Mouse (Mus musculus) MEL (cell line): ENCODE results near the gene Tgoln1. TPM values are rescaled to one million over a fixed set of nuclear protein-coding genes. Genes with fewer than 3 reads are reported as not detected.

ENCODE experiments used
- DNase-seq: peaks from one replicate; pipeline ENCODE4 v3.0.0; 2011; ENCODE audit warnings: low read depth, low spot score
- H3K27ac ChIP-seq: 2 replicates; pipeline ENCODE4 v1.5.1; 2012; ENCODE audit warnings: low read depth, mild to moderate bottlenecking, control low read depth, low read length, moderate library complexity; ENCODE audit not compliant: control insufficient read depth
- H3K27me3 ChIP-seq, 2 experiments: fragments of 150-350 bp in 1 of 2; sonication (generic) in 1 of 2; 2 replicates each; pipeline ENCODE4 v1.6.1; 2012; ENCODE audit warnings: low read length in 2 of 2, mild to moderate bottlenecking in 2 of 2, improper control_type of control experiment in 1 of 2, moderate library complexity in 1 of 2; ENCODE audit not compliant: insufficient read depth in 2 of 2, control insufficient read depth in 1 of 2
- H3K36me3 ChIP-seq, 2 experiments: 2 replicates each; pipeline ENCODE4 v1.6.1; 2012 to 2014; ENCODE audit warnings: low read length in 2 of 2, improper control_type of control experiment in 1 of 2, inconsistent platforms in 1 of 2, mild to moderate bottlenecking in 1 of 2; ENCODE audit not compliant: insufficient read depth in 2 of 2, control insufficient read depth in 1 of 2
- H3K4me1 ChIP-seq, 2 experiments: fragments of 150-350 bp in 1 of 2; sonication (generic) in 1 of 2; 2 replicates each; pipeline ENCODE4 v1.6.1; 2012; ENCODE audit warnings: low read length in 2 of 2, improper control_type of control experiment in 1 of 2, mild to moderate bottlenecking in 1 of 2; ENCODE audit not compliant: insufficient read depth in 2 of 2, control insufficient read depth in 1 of 2
- H3K4me3 ChIP-seq, 2 experiments: fragments of 150-350 bp in 1 of 2; sonication (generic) in 1 of 2; 2 replicates each; pipeline ENCODE4 v1.5.1; 2012; ENCODE audit warnings: low read depth in 2 of 2, low read length in 2 of 2, mild to moderate bottlenecking in 2 of 2, moderate library complexity in 2 of 2, control low read depth in 1 of 2, improper control_type of control experiment in 1 of 2; ENCODE audit not compliant: control insufficient read depth in 1 of 2, insufficient read depth in 1 of 2
- H3K79me2 ChIP-seq: 2 replicates; pipeline ENCODE4 v1.6.1; 2012; ENCODE audit warnings: mild to moderate bottlenecking, low read length, moderate library complexity; ENCODE audit not compliant: control insufficient read depth, poor library complexity, insufficient read depth
- H3K9ac ChIP-seq: 2 replicates; pipeline ENCODE4 v1.6.1; 2012; ENCODE audit warnings: low read depth, mild to moderate bottlenecking, control low read depth, low read length, moderate library complexity; ENCODE audit not compliant: control insufficient read depth, poor library complexity, severe bottlenecking
- H3K9me3 ChIP-seq: fragments of 150-350 bp; sonication (generic); replicated peaks from 2 replicates; pipeline ENCODE4 v1.6.1; 2012; ENCODE audit warnings: mild to moderate bottlenecking, low read length, improper control_type of control experiment, moderate library complexity; ENCODE audit not compliant: insufficient read depth
- BHLHE40 ChIP-seq: IDR thresholded peaks from 2 replicates; pipeline ENCODE4 v1.6.1; 2012; ENCODE audit warnings: low read depth, mild to moderate bottlenecking, inconsistent platforms, low read length, improper control_type of control experiment, borderline replicate concordance
- CTCF ChIP-seq, 3 experiments: IDR thresholded peaks in 2 of 3; conservative IDR thresholded peaks in 1 of 3; 2 replicates each; pipeline ENCODE4 v1.5.1; 2011 to 2012; ENCODE audit warnings: low read length in 3 of 3, low read depth in 2 of 3, mild to moderate bottlenecking in 2 of 3, improper control_type of control experiment in 1 of 3, inconsistent platforms in 1 of 3, mixed read lengths in 1 of 3, moderate library complexity in 1 of 3; ENCODE audit not compliant: control insufficient read depth in 1 of 3, insufficient read depth in 1 of 3, poor library complexity in 1 of 3, severe bottlenecking in 1 of 3
- E2F4 ChIP-seq: IDR thresholded peaks from 2 replicates; pipeline ENCODE4 v1.6.1; 2011; ENCODE audit warnings: low read depth, low read length, improper control_type of control experiment, borderline replicate concordance
- ELF1 ChIP-seq: IDR thresholded peaks from 2 replicates; pipeline ENCODE4 v1.6.1; 2014; ENCODE audit warnings: low read depth, mild to moderate bottlenecking, inconsistent platforms, low read length, improper control_type of control experiment, moderate library complexity
- GATA1 ChIP-seq: IDR thresholded peaks from 2 replicates; pipeline ENCODE4 v1.6.1; 2011; ENCODE audit warnings: low read depth, low read length, improper control_type of control experiment
- HCFC1 ChIP-seq: IDR thresholded peaks from 2 replicates; pipeline ENCODE4 v1.6.1; 2012; ENCODE audit warnings: low read depth, mild to moderate bottlenecking, inconsistent platforms, low read length, improper control_type of control experiment, moderate library complexity
- JUND ChIP-seq: IDR thresholded peaks from 2 replicates; pipeline ENCODE4 v1.6.1; 2011; ENCODE audit warnings: low read depth, mild to moderate bottlenecking, improper control_type of control experiment, low read length
- MAFK ChIP-seq: IDR thresholded peaks from 2 replicates; pipeline ENCODE4 v1.6.1; 2011; ENCODE audit warnings: low read depth, mild to moderate bottlenecking, low read length, improper control_type of control experiment, borderline replicate concordance
- MYB ChIP-seq: IDR thresholded peaks from 2 replicates; pipeline ENCODE4 v1.6.1; 2011; ENCODE audit warnings: mild to moderate bottlenecking, low read depth, low read length, improper control_type of control experiment
- MYC ChIP-seq: IDR thresholded peaks from 2 replicates; pipeline ENCODE4 v1.6.1; 2011; ENCODE audit warnings: low read depth, mild to moderate bottlenecking, low read length, improper control_type of control experiment, moderate library complexity
- NRF1 ChIP-seq: IDR thresholded peaks from 2 replicates; pipeline ENCODE4 v1.6.1; 2014; ENCODE audit warnings: low read depth, mild to moderate bottlenecking, inconsistent platforms, low read length, improper control_type of control experiment, moderate library complexity; ENCODE audit not compliant: poor library complexity, insufficient read depth, severe bottlenecking
- POLR2AphosphoS2 ChIP-seq: IDR thresholded peaks from 2 replicates; pipeline ENCODE4 v1.6.1; 2011; ENCODE audit warnings: low read length, improper control_type of control experiment
- POLR2AphosphoS5 ChIP-seq: IDR thresholded peaks from 2 replicates; pipeline ENCODE4 v1.6.1; 2012; ENCODE audit warnings: low read depth, borderline replicate concordance, mild to moderate bottlenecking, inconsistent platforms, low read length, moderate library complexity, mixed read lengths
- RAD21 ChIP-seq: IDR thresholded peaks from 2 replicates; pipeline ENCODE4 v1.6.1; 2011; ENCODE audit warnings: mild to moderate bottlenecking, low read depth, low read length, improper control_type of control experiment
- SIN3A ChIP-seq: IDR thresholded peaks from 2 replicates; pipeline ENCODE4 v1.6.1; 2012; ENCODE audit warnings: low read length, improper control_type of control experiment, inconsistent platforms
- SMC3 ChIP-seq: IDR thresholded peaks from 2 replicates; pipeline ENCODE4 v1.6.1; 2011; ENCODE audit warnings: low read depth, low read length, improper control_type of control experiment
- TAL1 ChIP-seq: IDR thresholded peaks from 2 replicates; pipeline ENCODE4 v1.6.1; 2012; ENCODE audit warnings: mild to moderate bottlenecking, inconsistent platforms, low read length, moderate library complexity, mixed read lengths
- TBP ChIP-seq: IDR thresholded peaks from 2 replicates; pipeline ENCODE4 v1.8.0; 2011; ENCODE audit warnings: low read depth, low read length, improper control_type of control experiment
- TCF12 ChIP-seq: IDR thresholded peaks from 2 replicates; pipeline ENCODE4 v1.6.1; 2014; ENCODE audit warnings: low read depth, mild to moderate bottlenecking, inconsistent platforms, low read length, improper control_type of control experiment, moderate library complexity
- USF1 ChIP-seq: IDR thresholded peaks from 2 replicates; pipeline ENCODE4 v1.6.1; 2014; ENCODE audit warnings: low read depth, mild to moderate bottlenecking, inconsistent platforms, low read length, improper control_type of control experiment, moderate library complexity
- ZMIZ1 ChIP-seq: IDR thresholded peaks from 2 replicates; pipeline ENCODE4 v1.6.1; 2012; ENCODE audit warnings: low read depth, mild to moderate bottlenecking, inconsistent platforms, low read length, improper control_type of control experiment, moderate library complexity
- ZNF384 ChIP-seq: IDR thresholded peaks from 2 replicates; pipeline ENCODE4 v1.6.1; 2012; ENCODE audit warnings: low read depth, mild to moderate bottlenecking, inconsistent platforms, low read length, improper control_type of control experiment
- polyA plus RNA-seq, 2 experiments: library from polyadenylated mRNA; stranded (reverse) in 1 of 2; unstranded in 1 of 2; fragments of >175 nt in 1 of 2; fragments of >200 nt in 1 of 2; gene quantifications; 2 replicates each; pipeline versions ENCODE4 v1.2.1 to v1.2.4; 2012; ENCODE audit warnings: low replicate concordance in 2 of 2, low read depth in 1 of 2; ENCODE audit not compliant: insufficient read length in 2 of 2, insufficient read depth in 1 of 2, missing spikeins in 1 of 2
- total RNA-seq: library from RNA; depleted of rRNA; stranded (reverse); fragments of 300-350 nt; gene quantifications from 2 replicates; pipeline ENCODE4 v1.2.3, GENCODE M21; 2012

Gene Tgoln1
- total and polyA plus RNA-seq, 3 experiments = 20.6 to 106 (median 23.9) TPM

DNA sequence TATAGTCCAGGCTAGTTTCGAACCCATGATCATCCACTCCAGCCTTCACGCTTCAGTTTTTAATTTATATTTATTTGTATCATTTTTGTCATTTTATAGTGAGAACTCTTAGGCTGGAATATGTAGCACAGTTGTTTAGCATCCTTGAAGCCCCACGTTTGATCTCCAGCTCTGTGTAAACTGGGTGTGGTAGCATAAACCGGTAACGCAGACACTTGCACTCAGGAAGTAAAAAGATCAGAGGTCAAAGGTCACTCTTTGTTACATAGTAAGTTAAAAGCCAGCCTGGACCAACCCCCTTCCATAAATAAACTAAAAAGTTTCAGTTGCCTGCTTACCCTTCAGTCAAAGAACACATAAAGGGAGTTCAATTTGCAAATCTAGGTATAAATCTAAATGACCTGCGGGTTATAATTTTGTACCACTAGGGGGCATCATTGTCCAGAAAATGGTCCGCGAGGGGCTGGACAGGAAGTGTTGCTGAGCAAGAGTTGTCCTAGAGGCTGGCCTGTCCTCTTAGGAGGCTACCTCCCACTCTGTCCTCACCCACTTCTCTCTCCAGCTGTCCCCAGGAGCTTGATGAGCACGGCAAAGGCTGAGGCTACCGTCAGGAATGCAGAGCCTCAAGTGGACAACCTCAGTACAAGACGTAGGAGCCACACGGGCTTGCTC, 19.1 kb upstream of the Tgoln1 start:
- Histone ChIP-seq H3K9me3 (no peaks in the 10 kb centered on the region), H3K9ac (no peak overlapping the region), H3K36me3 (no peaks in the 10 kb centered on the region), H3K79me2 (no peaks in the 10 kb centered on the region), H3K27me3 (peaks cover 5 to 15% of the 10 kb centered on the region in 2 experiments), H3K27ac (no peak overlapping the region), H3K4me3 (no peak overlapping the region), H3K4me1 (peaks cover 0 to 5% of the 10 kb centered on the region in 2 experiments; a peak in 1 of 4 replicates)
- peak; percentile 66 for DNase-seq
- TF ChIP-seq MYB (no peak), SMC3 (peak; percentile 44), MYC (no peak), TBP (no peak), TAL1 (no peak), NRF1 (no peak), TCF12 (no peak), JUND (no peak), USF1 (no peak), SIN3A (no peak), POLR2AphosphoS2 (no peak), GATA1 (no peak), CTCF (IDR thresholded peaks at IDR 0.05 in 2 of 3, conservative IDR thresholded peaks at IDR 0.05 in 1 of 3; ENCODE audit: control insufficient read depth in 1 of 3, insufficient read depth in 1 of 3, low read depth in 2 of 3, low read length in 3 of 3, poor library complexity in 1 of 3, severe bottlenecking in 1 of 3) (peak; percentile 58 to 72 (median 72)), ZMIZ1 (no peak), ELF1 (no peak), HCFC1 (no peak), BHLHE40 (no peak), POLR2AphosphoS5 (no peak), RAD21 (peak; percentile 68), MAFK (no peak)

DNA sequence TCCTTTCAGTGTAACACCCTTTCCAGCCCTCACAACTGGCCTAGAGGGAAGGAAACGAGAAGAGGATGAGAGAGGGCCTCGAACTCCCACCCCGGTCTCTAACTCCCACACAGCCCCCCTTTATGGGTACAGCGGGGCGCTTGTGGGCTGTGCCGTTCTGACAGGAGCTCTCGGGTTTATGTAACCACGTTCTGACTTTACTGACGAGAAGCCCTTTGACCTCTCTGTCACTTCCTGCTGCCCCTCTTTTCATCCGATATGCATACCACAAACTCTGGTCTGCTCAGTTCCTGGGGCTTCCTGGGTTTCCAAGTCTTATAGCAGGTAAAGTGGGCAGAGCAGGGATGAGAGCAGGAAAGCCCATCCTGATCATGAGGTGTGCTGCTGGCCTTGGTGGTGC, 17.5 kb upstream of the Tgoln1 start:
- no peak overlapping the region for H3K27ac ChIP-seq
- H3K27me3 ChIP-seq = peaks cover 7 to 15% of the 10 kb centered on the region in 2 experiments
- H3K9me3 ChIP-seq = no peaks in the 10 kb centered on the region
- TF ChIP-seq TCF12 (no peak), SMC3 (no peak), POLR2AphosphoS5 (no peak), RAD21 (no peak), ZNF384 (no peak), E2F4 (no peak), TBP (no peak)
- peaks cover 0 to 5% of the 10 kb centered on the region in 2 experiments; a peak in 1 of 4 replicates for H3K4me1 ChIP-seq
- DNase-seq = no peak
- H3K79me2 ChIP-seq = no peaks in the 10 kb centered on the region
- no peaks in the 10 kb centered on the region for H3K36me3 ChIP-seq
- no peak overlapping the region for H3K9ac ChIP-seq
- no peak overlapping the region for H3K4me3 ChIP-seq
